Mouse (Mus musculus): ENCODE data around the gene 4933405L10Rik. TPM values are rescaled to one million over a fixed set of nuclear protein-coding genes. Genes with fewer than 3 reads are reported as not detected.

The 4933405L10Rik gene
- polyA plus RNA-seq, 1 experiment from 2014 or later, result not detected

- ATAC-seq, result no peak
- H3K36me3 ChIP-seq (ENCODE audit: control insufficient read depth, insufficient read depth, low read length), result no peaks in the 10 kb centered on the region
- peaks cover 18% of the 10 kb centered on the region for H3K4me1 ChIP-seq (ENCODE audit: control insufficient read depth, insufficient read depth, low read length)
- no peaks in the 10 kb centered on the region for H3K27me3 ChIP-seq (replicated peaks; ENCODE audit: control insufficient read depth, insufficient read depth, low read length)
- no peak overlapping the region for H3K4me2 ChIP-seq (ENCODE audit: low read depth, low read length)
- H3K9me3 ChIP-seq (ENCODE audit: control insufficient read depth, low read length), result no peaks in the 10 kb centered on the region
- H3K9ac ChIP-seq (ENCODE audit: low read depth, low read length), result 0 out of 2 replicates have a peak overlapping the region, but pooled peaks have one; percentile 7
- H3K4me3 ChIP-seq (ENCODE audit: low read length), result no peak overlapping the region
- 86% methylated on average over 12 of the region's 12 CpGs for WGBS
- no peak overlapping the region for H3K27ac ChIP-seq (ENCODE audit: low read length)
Observed at GRCm38 (mm10) chr8:105706426-105706825, 1.0 kb upstream of the 4933405L10Rik start.

- no peaks in the 10 kb centered on the region for H3K36me3 ChIP-seq (ENCODE audit: control insufficient read depth, insufficient read depth, low read length)
- ATAC-seq, result no peak
- H3K9me3 ChIP-seq (ENCODE audit: control insufficient read depth, low read length), result no peaks in the 10 kb centered on the region
- H3K27ac ChIP-seq (ENCODE audit: low read length), result no peak overlapping the region
- no peak overlapping the region for H3K9ac ChIP-seq (ENCODE audit: low read depth, low read length)
- WGBS, result 92% methylated on average over 8 of the region's 8 CpGs
- H3K27me3 ChIP-seq (replicated peaks; ENCODE audit: control insufficient read depth, insufficient read depth, low read length), result no peaks in the 10 kb centered on the region
- no peak overlapping the region for H3K4me2 ChIP-seq (ENCODE audit: low read depth, low read length)
- H3K4me3 ChIP-seq (ENCODE audit: low read length), result no peak overlapping the region
- peaks cover 11% of the 10 kb centered on the region for H3K4me1 ChIP-seq (ENCODE audit: control insufficient read depth, insufficient read depth, low read length)
Observed at GRCm38 (mm10) chr8:105708675-105709074, 1.2 kb downstream of the 4933405L10Rik start.

GRCm38 (mm10) chr8:105709317-105709716 lies 1.9 kb downstream of the 4933405L10Rik start:
- Histone ChIP-seq H3K4me3 (ENCODE audit: low read length) (no peak overlapping the region), H3K36me3 (ENCODE audit: control insufficient read depth, insufficient read depth, low read length) (no peaks in the 10 kb centered on the region), H3K27me3 (replicated peaks; ENCODE audit: control insufficient read depth, insufficient read depth, low read length) (no peaks in the 10 kb centered on the region), H3K4me1 (ENCODE audit: control insufficient read depth, insufficient read depth, low read length) (peaks cover 11% of the 10 kb centered on the region), H3K4me2 (ENCODE audit: low read depth, low read length) (no peak overlapping the region), H3K9me3 (ENCODE audit: control insufficient read depth, low read length) (no peaks in the 10 kb centered on the region), H3K9ac (ENCODE audit: low read depth, low read length) (no peak overlapping the region), H3K27ac (ENCODE audit: low read length) (no peak overlapping the region)
- WGBS, result 76% methylated on average over 14 of the region's 14 CpGs
- ATAC-seq, result no peak

GRCm38 (mm10) chr8:105712286-105712685 lies 4.8 kb downstream of the 4933405L10Rik start:
- no peaks in the 10 kb centered on the region for H3K36me3 ChIP-seq (ENCODE audit: control insufficient read depth, insufficient read depth, low read length)
- 80% methylated on average over 3 of the region's 3 CpGs for WGBS
- no peak overlapping the region for H3K9ac ChIP-seq (ENCODE audit: low read depth, low read length)
- H3K4me1 ChIP-seq (ENCODE audit: control insufficient read depth, insufficient read depth, low read length), result peaks cover 8% of the 10 kb centered on the region
- ATAC-seq, result no peak
- H3K27ac ChIP-seq (ENCODE audit: low read length), result no peak overlapping the region
- H3K4me2 ChIP-seq (ENCODE audit: low read depth, low read length), result no peak overlapping the region
- no peaks in the 10 kb centered on the region for H3K27me3 ChIP-seq (replicated peaks; ENCODE audit: control insufficient read depth, insufficient read depth, low read length)
- no peaks in the 10 kb centered on the region for H3K9me3 ChIP-seq (ENCODE audit: control insufficient read depth, low read length)
- no peak overlapping the region for H3K4me3 ChIP-seq (ENCODE audit: low read length)

GRCm38 (mm10) chr8:105714139-105714538 lies 6.7 kb downstream of the 4933405L10Rik start:
- 5% methylated on average over 3 of the region's 3 CpGs for WGBS
- no peak overlapping the region for H3K9ac ChIP-seq (ENCODE audit: low read depth, low read length)
- no peaks in the 10 kb centered on the region for H3K27me3 ChIP-seq (replicated peaks; ENCODE audit: control insufficient read depth, insufficient read depth, low read length)
- no peak overlapping the region for H3K4me2 ChIP-seq (ENCODE audit: low read depth, low read length)
- no peaks in the 10 kb centered on the region for H3K36me3 ChIP-seq (ENCODE audit: control insufficient read depth, insufficient read depth, low read length)
- peak; percentile 63 for ATAC-seq
- no peak overlapping the region for H3K4me3 ChIP-seq (ENCODE audit: low read length)
- no peaks in the 10 kb centered on the region for H3K4me1 ChIP-seq (ENCODE audit: control insufficient read depth, insufficient read depth, low read length)
- no peaks in the 10 kb centered on the region for H3K9me3 ChIP-seq (ENCODE audit: control insufficient read depth, low read length)
- H3K27ac ChIP-seq (ENCODE audit: low read length), result no peak overlapping the region

- no peaks in the 10 kb centered on the region for H3K4me1 ChIP-seq (ENCODE audit: control insufficient read depth, insufficient read depth, low read length)
- no peak for ATAC-seq
- H3K9me3 ChIP-seq (ENCODE audit: control insufficient read depth, low read length), result no peaks in the 10 kb centered on the region
- no peaks in the 10 kb centered on the region for H3K36me3 ChIP-seq (ENCODE audit: control insufficient read depth, insufficient read depth, low read length)
- no peak overlapping the region for H3K4me3 ChIP-seq (ENCODE audit: low read length)
- 62% methylated on average over 6 of the region's 6 CpGs for WGBS
- no peak overlapping the region for H3K9ac ChIP-seq (ENCODE audit: low read depth, low read length)
- no peak overlapping the region for H3K27ac ChIP-seq (ENCODE audit: low read length)
- H3K27me3 ChIP-seq (replicated peaks; ENCODE audit: control insufficient read depth, insufficient read depth, low read length), result no peaks in the 10 kb centered on the region
- H3K4me2 ChIP-seq (ENCODE audit: low read depth, low read length), result no peak overlapping the region
Observed at GRCm38 (mm10) chr8:105715042-105715441, 7.6 kb downstream of the 4933405L10Rik start.

- H3K36me3 ChIP-seq (ENCODE audit: control insufficient read depth, insufficient read depth, low read length), result no peaks in the 10 kb centered on the region
- no peak for ATAC-seq
- H3K27me3 ChIP-seq (replicated peaks; ENCODE audit: control insufficient read depth, insufficient read depth, low read length), result no peaks in the 10 kb centered on the region
- H3K9ac ChIP-seq (ENCODE audit: low read depth, low read length), result no peak overlapping the region
- no peak overlapping the region for H3K4me3 ChIP-seq (ENCODE audit: low read length)
- H3K27ac ChIP-seq (ENCODE audit: low read length), result no peak overlapping the region
- 89% methylated on average over 15 of the region's 15 CpGs for WGBS
- H3K9me3 ChIP-seq (ENCODE audit: control insufficient read depth, low read length), result no peaks in the 10 kb centered on the region
- H3K4me2 ChIP-seq (ENCODE audit: low read depth, low read length), result no peak overlapping the region
- H3K4me1 ChIP-seq (ENCODE audit: control insufficient read depth, insufficient read depth, low read length), result no peaks in the 10 kb centered on the region
Observed at GRCm38 (mm10) chr8:105716302-105716945, 9.0 kb downstream of the 4933405L10Rik start.

GRCm38 (mm10) chr8:105719637-105720036 lies 12.2 kb downstream of the 4933405L10Rik start:
- H3K27ac ChIP-seq (ENCODE audit: low read length), result no peak overlapping the region
- ATAC-seq, result no peak
- no peak overlapping the region for H3K4me3 ChIP-seq (ENCODE audit: low read length)
- H3K4me2 ChIP-seq (ENCODE audit: low read depth, low read length), result no peak overlapping the region
- no peaks in the 10 kb centered on the region for H3K36me3 ChIP-seq (ENCODE audit: control insufficient read depth, insufficient read depth, low read length)
- no peaks in the 10 kb centered on the region for H3K27me3 ChIP-seq (replicated peaks; ENCODE audit: control insufficient read depth, insufficient read depth, low read length)
- no peaks in the 10 kb centered on the region for H3K9me3 ChIP-seq (ENCODE audit: control insufficient read depth, low read length)
- no peaks in the 10 kb centered on the region for H3K4me1 ChIP-seq (ENCODE audit: control insufficient read depth, insufficient read depth, low read length)
- no peak overlapping the region for H3K9ac ChIP-seq (ENCODE audit: low read depth, low read length)
- 83% methylated on average over 4 of the region's 4 CpGs for WGBS

GRCm38 (mm10) chr8:105722861-105723260 lies 15.4 kb downstream of the 4933405L10Rik start:
- 90% methylated on average over 9 of the region's 9 CpGs for WGBS
- H3K36me3 ChIP-seq (ENCODE audit: control insufficient read depth, insufficient read depth, low read length), result no peaks in the 10 kb centered on the region
- H3K4me1 ChIP-seq (ENCODE audit: control insufficient read depth, insufficient read depth, low read length), result no peaks in the 10 kb centered on the region
- no peak overlapping the region for H3K4me3 ChIP-seq (ENCODE audit: low read length)
- H3K9ac ChIP-seq (ENCODE audit: low read depth, low read length), result no peak overlapping the region
- H3K9me3 ChIP-seq (ENCODE audit: control insufficient read depth, low read length), result no peaks in the 10 kb centered on the region
- no peak for ATAC-seq
- H3K27me3 ChIP-seq (replicated peaks; ENCODE audit: control insufficient read depth, insufficient read depth, low read length), result no peaks in the 10 kb centered on the region
- no peak overlapping the region for H3K4me2 ChIP-seq (ENCODE audit: low read depth, low read length)
- H3K27ac ChIP-seq (ENCODE audit: low read length), result no peak overlapping the region

GRCm38 (mm10) chr8:105725726-105726125 lies 18.3 kb downstream of the 4933405L10Rik start:
- no peaks in the 10 kb centered on the region for H3K27me3 ChIP-seq (replicated peaks; ENCODE audit: control insufficient read depth, insufficient read depth, low read length)
- H3K4me2 ChIP-seq (ENCODE audit: low read depth, low read length), result no peak overlapping the region
- H3K4me1 ChIP-seq (ENCODE audit: control insufficient read depth, insufficient read depth, low read length), result no peaks in the 10 kb centered on the region
- H3K36me3 ChIP-seq (ENCODE audit: control insufficient read depth, insufficient read depth, low read length), result no peaks in the 10 kb centered on the region
- no peak overlapping the region for H3K4me3 ChIP-seq (ENCODE audit: low read length)
- no peak overlapping the region for H3K9ac ChIP-seq (ENCODE audit: low read depth, low read length)
- H3K27ac ChIP-seq (ENCODE audit: low read length), result no peak overlapping the region
- ATAC-seq, result no peak
- WGBS, result 66% methylated on average over 5 of the region's 5 CpGs
- H3K9me3 ChIP-seq (ENCODE audit: control insufficient read depth, low read length), result no peaks in the 10 kb centered on the region

Data from intestine, embryonic 16.5 days (tissue).